Mouse (Mus musculus) retina, postnatal 7 days (tissue): Measurements from ENCODE around the gene Ifitm3.

ENCODE experiments used
- DNase-seq: peaks from one replicate; pipeline ENCODE4 v3.0.0-alpha.2; 2012; ENCODE audit warnings: low read depth, low spot score

Ifitm3 gene

DNA sequence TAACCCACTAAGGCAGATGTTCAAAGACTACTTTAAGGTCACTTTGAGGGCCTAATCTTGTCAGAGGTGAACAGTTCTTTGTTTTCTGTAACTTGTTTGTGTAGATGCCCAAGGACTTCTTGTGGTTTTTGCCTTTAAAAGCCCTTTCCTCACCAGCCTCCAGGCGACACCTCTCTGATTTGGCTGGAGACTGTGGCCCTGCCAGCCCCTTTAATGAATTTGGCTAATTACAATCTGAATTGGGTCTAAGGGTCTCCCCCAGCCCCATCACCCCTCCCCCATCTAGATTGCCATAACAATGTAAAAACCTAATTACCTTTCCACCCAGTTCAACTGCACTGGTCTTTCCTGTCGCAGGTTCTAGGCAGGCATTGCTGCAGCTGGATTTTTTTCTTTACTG lies 47.8 kb downstream of the Ifitm3 start:
- DNase-seq: no peak

DNA sequence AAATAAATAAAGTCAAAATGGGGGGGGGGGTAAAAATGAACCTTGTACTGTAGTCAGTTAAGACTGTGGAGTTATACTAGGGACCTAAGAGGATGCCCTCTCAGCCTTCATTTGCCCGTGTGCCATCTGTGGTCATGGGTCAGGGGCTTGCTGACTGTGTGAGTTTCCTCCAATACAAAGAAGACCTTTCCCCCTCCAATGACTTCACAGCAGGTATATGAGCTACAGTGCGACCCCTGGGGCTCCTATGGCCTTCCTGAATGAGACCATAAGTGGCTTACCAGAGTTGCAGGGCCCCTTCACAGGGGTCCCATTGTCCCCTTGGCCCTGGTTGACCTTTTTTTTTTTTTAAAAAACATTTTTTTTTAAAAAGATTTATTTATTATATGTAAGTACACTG lies 49.2 kb downstream of the Ifitm3 start:
- no peak for DNase-seq

GRCm38 (mm10) chr7:140960026-140960425 lies 50.5 kb downstream of the Ifitm3 start:
- DNase-seq: no peak
